Mouse (Mus musculus) C2C12 (cell line): Measurements from ENCODE around the gene Cnpy1. TPM values are rescaled to one million over a fixed set of nuclear protein-coding genes. Genes with fewer than 3 reads are reported as not detected.

ENCODE experiments used
- H3K27me3 ChIP-seq: one replicate; pipeline ENCODE4 v1.6.1; 2011; ENCODE audit not compliant: control insufficient read depth, insufficient read depth, insufficient read length
- H3K36me3 ChIP-seq: one replicate; pipeline ENCODE4 v1.6.1; 2011; ENCODE audit not compliant: control insufficient read depth, insufficient read depth
- H3K4me3 ChIP-seq: one replicate; pipeline ENCODE4 v1.5.1; 2011; ENCODE audit warnings: mild to moderate bottlenecking, control low read depth; ENCODE audit not compliant: poor library complexity, insufficient read depth, severe bottlenecking
- H3K79me2 ChIP-seq: one replicate; pipeline ENCODE4 v1.6.1; 2011; ENCODE audit not compliant: control insufficient read depth, insufficient read depth
- H3K79me3 ChIP-seq: one replicate; pipeline ENCODE4 v1.6.1; 2011; ENCODE audit warnings: low read depth, control low read depth
- H3ac ChIP-seq: one replicate; pipeline ENCODE3; 2011; ENCODE audit warnings: low read depth; ENCODE audit not compliant: control insufficient read depth, insufficient read length
- CEBPB ChIP-seq: IDR thresholded peaks from one replicate; pipeline ENCODE4 v1.6.1; 2011; ENCODE audit warnings: low read depth, mild to moderate bottlenecking, control low read depth, moderate library complexity
- CTCF ChIP-seq: IDR thresholded peaks from one replicate; pipeline ENCODE4 v1.5.1; 2011; ENCODE audit not compliant: control insufficient read depth, insufficient read depth, insufficient read length
- FOSL1 ChIP-seq: IDR thresholded peaks from one replicate; pipeline ENCODE4 v1.8.0; 2011; ENCODE audit warnings: mild to moderate bottlenecking, low read length; ENCODE audit not compliant: poor library complexity, insufficient read depth, severe bottlenecking
- MAX ChIP-seq: IDR thresholded peaks from one replicate; pipeline ENCODE4 v1.6.1; 2011; ENCODE audit warnings: mild to moderate bottlenecking, control low read depth
- MYOD1 ChIP-seq: IDR thresholded peaks from one replicate; pipeline ENCODE4 v1.6.1; 2011; ENCODE audit warnings: low read depth; ENCODE audit not compliant: control insufficient read depth, insufficient read length
- MYOG ChIP-seq: IDR thresholded peaks from one replicate; pipeline ENCODE4 v1.6.1; 2011; ENCODE audit not compliant: control insufficient read depth, insufficient read length; ENCODE audit errors: extremely low read depth
- USF1 ChIP-seq: IDR thresholded peaks from one replicate; pipeline ENCODE4 v1.6.1; 2011; ENCODE audit warnings: low read depth, mild to moderate bottlenecking, control low read depth, moderate library complexity
- polyA plus RNA-seq: library from polyadenylated mRNA; unstranded; fragments of >200 nt; fragmentation: generic; extraction: Trizol; gene quantifications from one replicate; pipeline ENCODE4 v1.2.1, GENCODE M21; 2012; ENCODE audit warnings: missing spikeins

The Cnpy1 gene
- polyA plus RNA-seq, 1 experiment: not detected

- no peak for TF ChIP-seq CTCF
- TF ChIP-seq MAX: no peak
- TF ChIP-seq USF1: no peak
- TF ChIP-seq CEBPB: no peak
- TF ChIP-seq FOSL1: no peak
- no peak for TF ChIP-seq MYOG
- TF ChIP-seq MYOD1: no peak
- H3K79me2 ChIP-seq: no peaks in the 10 kb centered on the region
- no peaks in the 10 kb centered on the region for H3K79me3 ChIP-seq
- H3K4me3 ChIP-seq: no peak overlapping the region
- H3ac ChIP-seq: no peak overlapping the region
- peaks cover 42% of the 10 kb centered on the region for H3K27me3 ChIP-seq
- H3K36me3 ChIP-seq: no peaks in the 10 kb centered on the region
These were observed 69.6 kb downstream of the Cnpy1 start for GRCm38 (mm10) chr5:28176023-28176422.

- H3ac ChIP-seq: no peak overlapping the region
- no peaks in the 10 kb centered on the region for H3K79me2 ChIP-seq
- H3K36me3 ChIP-seq: no peaks in the 10 kb centered on the region
- peaks cover 46% of the 10 kb centered on the region for H3K27me3 ChIP-seq
- no peaks in the 10 kb centered on the region for H3K79me3 ChIP-seq
- TF ChIP-seq CTCF (no peak), USF1 (no peak)
- H3K4me3 ChIP-seq: no peak overlapping the region
These were observed 70.1 kb downstream of the Cnpy1 start for GRCm38 (mm10) chr5:28175570-28175919.

GRCm38 (mm10) chr5:28174876-28175569 lies 70.6 kb downstream of the Cnpy1 start:
- Histone ChIP-seq H3K4me3 (no peak overlapping the region), H3K27me3 (peaks cover 50% of the 10 kb centered on the region), H3K79me3 (no peaks in the 10 kb centered on the region)

GRCm38 (mm10) chr5:28174086-28174485 lies 71.5 kb downstream of the Cnpy1 start:
- no peak overlapping the region for H3ac ChIP-seq
- TF ChIP-seq MAX (no peak), MYOG (no peak), USF1 (no peak), MYOD1 (no peak), FOSL1 (no peak), CTCF (no peak)
- peaks cover 57% of the 10 kb centered on the region for H3K27me3 ChIP-seq

More at GRCm38 (mm10) chr5:28174876-28175569, 70.6 kb downstream of the Cnpy1 start:
- Histone ChIP-seq H3K36me3 (no peaks in the 10 kb centered on the region), H3K79me2 (no peaks in the 10 kb centered on the region), H3ac (no peak overlapping the region)
- TF ChIP-seq CTCF (no peak), MAX (no peak), USF1 (no peak), MYOG (no peak), FOSL1 (no peak), CEBPB (no peak), MYOD1 (no peak)

GRCm38 (mm10) chr5:28173674-28174073 lies 71.9 kb downstream of the Cnpy1 start:
- Histone ChIP-seq H3K27me3 (peaks cover 57% of the 10 kb centered on the region), H3K79me3 (no peaks in the 10 kb centered on the region), H3K79me2 (no peaks in the 10 kb centered on the region), H3ac (no peak overlapping the region), H3K4me3 (no peak overlapping the region), H3K36me3 (no peaks in the 10 kb centered on the region)
- TF ChIP-seq FOSL1: no peak
- no peak for TF ChIP-seq CTCF
- TF ChIP-seq CEBPB: no peak
- no peak for TF ChIP-seq USF1
- no peak for TF ChIP-seq MYOD1
- TF ChIP-seq MYOG: no peak

More at GRCm38 (mm10) chr5:28174086-28174485, 71.5 kb downstream of the Cnpy1 start:
- Histone ChIP-seq H3K79me2 (no peaks in the 10 kb centered on the region), H3K36me3 (no peaks in the 10 kb centered on the region), H3K79me3 (no peaks in the 10 kb centered on the region), H3K4me3 (no peak overlapping the region)
